Mouse (Mus musculus) kidney, embryonic 14.5 days (tissue): ENCODE data around the gene Ntn1. TPM values are rescaled to one million over a fixed set of nuclear protein-coding genes. Genes with fewer than 3 reads are reported as not detected.

Experiments used
- ATAC-seq: fragments of 200-750 bp; cut with Nextera tagmentation; 2 replicates; pipeline ENCODE4 v1.8.0; 2017; ENCODE audit warnings: moderate number of reproducible peaks, mild to moderate bottlenecking, moderate TSS enrichment, moderate library complexity; ENCODE audit not compliant: low FRiP score, low TSS enrichment
- H3K27ac ChIP-seq: fragments of 300-500 bp; sonication (generic); 2 replicates; pipeline ENCODE4 v1.5.1; 2014; ENCODE audit warnings: low read depth, mild to moderate bottlenecking, low read length, moderate library complexity, mixed read lengths
- H3K27me3 ChIP-seq: fragments of 300-500 bp; sonication (generic); 2 replicates; pipeline ENCODE4 v1.6.1; 2014; ENCODE audit warnings: mild to moderate bottlenecking, low read length; ENCODE audit not compliant: control insufficient read depth, insufficient read depth
- H3K36me3 ChIP-seq: fragments of 300-500 bp; sonication (generic); 2 replicates; pipeline ENCODE4 v1.6.1; 2014; ENCODE audit warnings: low read length, mixed read lengths; ENCODE audit not compliant: control insufficient read depth, insufficient read depth
- H3K4me1 ChIP-seq: fragments of 300-500 bp; sonication (generic); 2 replicates; pipeline ENCODE4 v1.6.1; 2014; ENCODE audit warnings: low read length, mixed read lengths; ENCODE audit not compliant: control insufficient read depth, insufficient read depth
- H3K4me2 ChIP-seq: fragments of 300-500 bp; sonication (generic); replicated peaks from 2 replicates; pipeline ENCODE4 v1.6.1; 2014; ENCODE audit warnings: low read depth, mild to moderate bottlenecking, low read length
- H3K4me3 ChIP-seq: fragments of 300-500 bp; sonication (generic); 2 replicates; pipeline ENCODE4 v1.5.1; 2014; ENCODE audit warnings: mild to moderate bottlenecking, low read length
- H3K9ac ChIP-seq: fragments of 300-500 bp; sonication (generic); 2 replicates; pipeline ENCODE4 v1.6.1; 2014; ENCODE audit warnings: low read depth, mild to moderate bottlenecking, low read length, moderate library complexity
- H3K9me3 ChIP-seq: fragments of 300-500 bp; sonication (generic); 2 replicates; pipeline ENCODE4 v1.6.1; 2016; ENCODE audit warnings: low read length; ENCODE audit not compliant: control insufficient read depth
- WGBS: fragments of 180-500 bp; shearing (Covaris S2); extraction: QIAGEN DNeasy Blood & Tissue Kit; methylation state at CpG from one replicate; pipeline ENCODE4 v1.1.7; 2014; 5-methylcytosine and 5-hydroxymethylcytosine counted together
- polyA plus RNA-seq: library from polyadenylated mRNA; unstranded; fragments of >200 nt; fragmentation: Nextera tagmentation; extraction: Ambion mirVana; gene quantifications from 2 replicates; pipeline ENCODE4 v1.2.1, GENCODE M21; 2014

Ntn1 gene
- polyA plus RNA-seq, 1 experiment from 2014 or later: 8.5 TPM

GRCm38 (mm10) chr11:68261162-68261892 is 139.3 kb downstream of the Ntn1 start:
- no peaks in the 10 kb centered on the region for H3K4me1 ChIP-seq
- 72% methylated on average over 10 of the region's 10 CpGs for WGBS
- H3K27me3 ChIP-seq: no peaks in the 10 kb centered on the region
- H3K9me3 ChIP-seq: no peaks in the 10 kb centered on the region
- no peak overlapping the region for H3K4me2 ChIP-seq
- no peak overlapping the region for H3K9ac ChIP-seq
- no peak overlapping the region for H3K27ac ChIP-seq
- ATAC-seq: no peak
- no peaks in the 10 kb centered on the region for H3K36me3 ChIP-seq
- H3K4me3 ChIP-seq: no peak overlapping the region

GRCm38 (mm10) chr11:68260399-68260798 is 140.2 kb downstream of the Ntn1 start:
- Histone ChIP-seq H3K27me3 (no peaks in the 10 kb centered on the region), H3K36me3 (no peaks in the 10 kb centered on the region; the same call in 1 of the 2 replicates), H3K9me3 (no peaks in the 10 kb centered on the region), H3K4me1 (no peaks in the 10 kb centered on the region), H3K9ac (no peak overlapping the region), H3K27ac (no peak overlapping the region), H3K4me2 (no peak overlapping the region), H3K4me3 (no peak overlapping the region)
- 97% methylated on average over 6 of the region's 6 CpGs for WGBS
- no peak for ATAC-seq

GRCm38 (mm10) chr11:68258498-68258897 is 142.1 kb downstream of the Ntn1 start:
- peaks cover 7% of the 10 kb centered on the region; the same call in 1 of the 2 replicates for H3K4me1 ChIP-seq
- no peaks in the 10 kb centered on the region for H3K9me3 ChIP-seq
- H3K4me3 ChIP-seq: no peak overlapping the region
- H3K36me3 ChIP-seq: no peaks in the 10 kb centered on the region; the same call in 1 of the 2 replicates
- H3K27ac ChIP-seq: no peak overlapping the region
- no peak overlapping the region for H3K9ac ChIP-seq
- WGBS: 89% methylated on average over 4 of the region's 4 CpGs
- H3K27me3 ChIP-seq: no peaks in the 10 kb centered on the region
- no peak overlapping the region for H3K4me2 ChIP-seq
- ATAC-seq: no peak

GRCm38 (mm10) chr11:68253531-68253930 is 147.1 kb downstream of the Ntn1 start:
- peak; percentile 52; the same call in 1 of the 2 replicates for ATAC-seq
- Histone ChIP-seq H3K4me2 (no peak overlapping the region), H3K4me3 (no peak overlapping the region), H3K27me3 (no peaks in the 10 kb centered on the region), H3K36me3 (no peaks in the 10 kb centered on the region; the same call in 1 of the 2 replicates), H3K27ac (no peak overlapping the region), H3K9ac (no peak overlapping the region), H3K9me3 (no peaks in the 10 kb centered on the region), H3K4me1 (peaks cover 8% of the 10 kb centered on the region; the same call in 1 of the 2 replicates)
- 31% methylated on average over 7 of the region's 7 CpGs for WGBS

GRCm38 (mm10) chr11:68250106-68250505 is 150.5 kb downstream of the Ntn1 start:
- no peaks in the 10 kb centered on the region for H3K36me3 ChIP-seq
- H3K4me3 ChIP-seq: no peak overlapping the region
- no peaks in the 10 kb centered on the region for H3K27me3 ChIP-seq
- H3K9me3 ChIP-seq: no peaks in the 10 kb centered on the region
- ATAC-seq: no peak
- no peak overlapping the region for H3K27ac ChIP-seq
- no peak overlapping the region for H3K4me2 ChIP-seq
- WGBS: 84% methylated on average over 6 of the region's 6 CpGs
- H3K4me1 ChIP-seq: peaks cover 8% of the 10 kb centered on the region; the same call in 1 of the 2 replicates
- H3K9ac ChIP-seq: no peak overlapping the region

GRCm38 (mm10) chr11:68247897-68248296 is 152.7 kb downstream of the Ntn1 start:
- Histone ChIP-seq H3K4me2 (no peak overlapping the region), H3K4me3 (no peak overlapping the region), H3K9ac (no peak overlapping the region), H3K27me3 (no peaks in the 10 kb centered on the region), H3K4me1 (no peaks in the 10 kb centered on the region), H3K9me3 (no peaks in the 10 kb centered on the region), H3K27ac (no peak overlapping the region), H3K36me3 (no peaks in the 10 kb centered on the region)
- ATAC-seq: no peak
- WGBS: 45% methylated on average over 6 of the region's 6 CpGs

- ATAC-seq: no peak
- no peak overlapping the region for H3K4me3 ChIP-seq
- H3K27me3 ChIP-seq: no peaks in the 10 kb centered on the region
- no peak overlapping the region for H3K4me2 ChIP-seq
- no peaks in the 10 kb centered on the region for H3K4me1 ChIP-seq
- no peaks in the 10 kb centered on the region for H3K36me3 ChIP-seq
- H3K27ac ChIP-seq: no peak overlapping the region
- H3K9ac ChIP-seq: no peak overlapping the region
- WGBS: 88% methylated on average over 5 of the region's 5 CpGs
- H3K9me3 ChIP-seq: no peaks in the 10 kb centered on the region
These were observed 155.7 kb downstream of the Ntn1 start for GRCm38 (mm10) chr11:68244992-68245261.

GRCm38 (mm10) chr11:68244254-68244991 is 156.2 kb downstream of the Ntn1 start:
- 83% methylated on average over 16 of the region's 16 CpGs for WGBS
- Histone ChIP-seq H3K9me3 (no peaks in the 10 kb centered on the region), H3K4me1 (no peaks in the 10 kb centered on the region), H3K36me3 (no peaks in the 10 kb centered on the region), H3K27me3 (no peaks in the 10 kb centered on the region), H3K4me2 (no peak overlapping the region), H3K4me3 (no peak overlapping the region), H3K27ac (no peak overlapping the region), H3K9ac (no peak overlapping the region)
- no peak for ATAC-seq

- Histone ChIP-seq H3K27me3 (no peaks in the 10 kb centered on the region), H3K9me3 (no peaks in the 10 kb centered on the region), H3K36me3 (no peaks in the 10 kb centered on the region), H3K27ac (no peak overlapping the region), H3K4me3 (no peak overlapping the region), H3K4me2 (no peak overlapping the region), H3K9ac (no peak overlapping the region), H3K4me1 (no peaks in the 10 kb centered on the region)
- WGBS: 38% methylated on average over 5 of the region's 5 CpGs
- ATAC-seq: no peak
These were observed 160.9 kb downstream of the Ntn1 start for GRCm38 (mm10) chr11:68239756-68240155.
